Mouse (Mus musculus) neural tube, embryonic 13.5 days (tissue): ENCODE results near the gene Ctdsp2. TPM values are rescaled to one million over a fixed set of nuclear protein-coding genes. Genes with fewer than 3 reads are reported as not detected.
A peak's percentile ranks its signal among the peaks of the same experiment; 100 is the strongest.

ENCODE experiments used
- ATAC-seq: fragments of 200-750 bp; cut with Nextera tagmentation; 2 replicates; pipeline ENCODE4 v1.8.0; 2017; ENCODE audit warnings: low read depth, mild to moderate bottlenecking, moderate TSS enrichment, moderate library complexity
- H3K27ac ChIP-seq: fragments of 300-500 bp; sonication (generic); replicated peaks from 2 replicates; pipeline ENCODE4 v1.5.1; 2015; ENCODE audit warnings: moderate library complexity, mild to moderate bottlenecking, inconsistent platforms
- H3K27me3 ChIP-seq: fragments of 300-500 bp; sonication (generic); 2 replicates; pipeline ENCODE4 v1.6.1; 2015; ENCODE audit warnings: mild to moderate bottlenecking, inconsistent platforms
- H3K36me3 ChIP-seq: fragments of 300-500 bp; sonication (generic); 2 replicates; pipeline ENCODE4 v1.6.1; 2015; ENCODE audit warnings: mild to moderate bottlenecking, inconsistent platforms
- H3K4me1 ChIP-seq: fragments of 300-500 bp; sonication (generic); replicated peaks from 2 replicates; pipeline ENCODE4 v1.6.1; 2015; ENCODE audit warnings: inconsistent platforms
- H3K4me2 ChIP-seq: fragments of 300-500 bp; sonication (generic); 2 replicates; pipeline ENCODE4 v1.6.1; 2015; ENCODE audit warnings: inconsistent platforms, mild to moderate bottlenecking, moderate library complexity
- H3K4me3 ChIP-seq: fragments of 300-500 bp; sonication (generic); 2 replicates; pipeline ENCODE4 v1.5.1; 2015; ENCODE audit warnings: mild to moderate bottlenecking, inconsistent platforms
- H3K9ac ChIP-seq: fragments of 300-500 bp; sonication (generic); 2 replicates; pipeline ENCODE4 v1.6.1; 2015; ENCODE audit warnings: moderate library complexity, mild to moderate bottlenecking, inconsistent platforms
- H3K9me3 ChIP-seq: fragments of 300-500 bp; sonication (generic); 2 replicates; pipeline ENCODE4 v1.6.1; 2016; ENCODE audit warnings: inconsistent platforms
- WGBS: fragments of 180-500 bp; shearing (Covaris S2); methylation state at CpG from one replicate; pipeline ENCODE4 v1.1.7; 2015; 5-methylcytosine and 5-hydroxymethylcytosine counted together
- polyA plus RNA-seq: library from polyadenylated mRNA; unstranded; fragments of >200 nt; fragmentation: Nextera tagmentation; extraction: Ambion mirVana; gene quantifications from 2 replicates; pipeline ENCODE4 v1.2.1, GENCODE M21; 2015

Gene Ctdsp2
- polyA plus RNA-seq, 1 experiment from 2014 or later = 21.9 TPM

- H3K4me2 ChIP-seq = peak overlapping the region; percentile 33
- H3K36me3 ChIP-seq = no peaks in the 10 kb centered on the region
- WGBS = 9% methylated on average over 12 of the region's 12 CpGs
- H3K9me3 ChIP-seq = no peaks in the 10 kb centered on the region
- H3K4me3 ChIP-seq = no peak overlapping the region
- 0 out of 2 replicates have a peak overlapping the region, but pooled peaks have one; percentile 17 for H3K9ac ChIP-seq
- no peak overlapping the region for H3K27ac ChIP-seq
- peaks cover 39% of the 10 kb centered on the region for H3K27me3 ChIP-seq
- H3K4me1 ChIP-seq = peaks cover 12% of the 10 kb centered on the region
- ATAC-seq = 0 out of 2 replicates have a peak, but pooled peaks have one; percentile 11
Measured at GRCm38 (mm10) chr10:126971363-126972050, 7.0 kb upstream of the Ctdsp2 start.

- Histone ChIP-seq H3K27ac (no peak overlapping the region), H3K4me3 (no peak overlapping the region), H3K27me3 (peaks cover 43% of the 10 kb centered on the region), H3K4me2 (peak overlapping the region; percentile 33), H3K9me3 (no peaks in the 10 kb centered on the region), H3K9ac (0 out of 2 replicates have a peak overlapping the region, but pooled peaks have one; percentile 17), H3K4me1 (peaks cover 16% of the 10 kb centered on the region), H3K36me3 (no peaks in the 10 kb centered on the region)
- ATAC-seq = peak; percentile 65
- 14% methylated on average over 13 of the region's 13 CpGs for WGBS
Measured at GRCm38 (mm10) chr10:126972051-126972725, 6.3 kb upstream of the Ctdsp2 start.

- Histone ChIP-seq H3K27ac (no peak overlapping the region), H3K9ac (no peak overlapping the region), H3K4me2 (no peak overlapping the region), H3K9me3 (no peaks in the 10 kb centered on the region), H3K4me1 (peaks cover 21% of the 10 kb centered on the region), H3K4me3 (no peak overlapping the region), H3K36me3 (no peaks in the 10 kb centered on the region), H3K27me3 (peaks cover 43% of the 10 kb centered on the region)
- 24% methylated on average over 7 of the region's 7 CpGs for WGBS
- ATAC-seq = no peak
Measured at GRCm38 (mm10) chr10:126972988-126973387, 5.5 kb upstream of the Ctdsp2 start.

- no peak overlapping the region for H3K27ac ChIP-seq
- H3K4me2 ChIP-seq = no peak overlapping the region
- H3K9me3 ChIP-seq = no peaks in the 10 kb centered on the region
- H3K9ac ChIP-seq = no peak overlapping the region
- H3K36me3 ChIP-seq = no peaks in the 10 kb centered on the region
- H3K27me3 ChIP-seq = peaks cover 39% of the 10 kb centered on the region
- no peak overlapping the region for H3K4me3 ChIP-seq
- no peak for ATAC-seq
- peaks cover 30% of the 10 kb centered on the region for H3K4me1 ChIP-seq
- 93% methylated on average over 6 of the region's 6 CpGs for WGBS
Measured at GRCm38 (mm10) chr10:126975706-126976105, 2.8 kb upstream of the Ctdsp2 start.

GRCm38 (mm10) chr10:126977076-126977475 is 1.4 kb upstream of the Ctdsp2 start:
- no peak overlapping the region for H3K4me2 ChIP-seq
- H3K36me3 ChIP-seq = no peaks in the 10 kb centered on the region
- 34% methylated on average over 4 of the region's 4 CpGs for WGBS
- no peaks in the 10 kb centered on the region for H3K9me3 ChIP-seq
- H3K9ac ChIP-seq = no peak overlapping the region
- peaks cover 39% of the 10 kb centered on the region for H3K4me1 ChIP-seq
- no peak overlapping the region for H3K4me3 ChIP-seq
- no peak overlapping the region for H3K27ac ChIP-seq
- ATAC-seq = no peak
- peaks cover 28% of the 10 kb centered on the region for H3K27me3 ChIP-seq

- Histone ChIP-seq H3K4me1 (peaks cover 53% of the 10 kb centered on the region), H3K27me3 (peaks cover 13% of the 10 kb centered on the region), H3K4me3 (peak overlapping the region; percentile 95), H3K36me3 (no peaks in the 10 kb centered on the region), H3K9ac (peak overlapping the region; percentile 98), H3K4me2 (peak overlapping the region; percentile 69), H3K9me3 (no peaks in the 10 kb centered on the region), H3K27ac (peak overlapping the region; percentile 100)
- 0% methylated on average over 45 of the region's 62 CpGs for WGBS
- peak; percentile 17 for ATAC-seq
Measured at GRCm38 (mm10) chr10:126979121-126979635, 661 bp downstream of the Ctdsp2 start.

GRCm38 (mm10) chr10:126979636-126980151 is 1.2 kb downstream of the Ctdsp2 start:
- ATAC-seq = no peak; the same call in 1 of the 2 replicates
- no peaks in the 10 kb centered on the region for H3K9me3 ChIP-seq
- peak overlapping the region; percentile 69 for H3K4me2 ChIP-seq
- under 1% methylated on average over 49 of the region's 57 CpGs for WGBS
- H3K27ac ChIP-seq = peak overlapping the region; percentile 100
- peaks cover 13% of the 10 kb centered on the region for H3K27me3 ChIP-seq
- H3K4me1 ChIP-seq = peaks cover 58% of the 10 kb centered on the region
- H3K4me3 ChIP-seq = peak overlapping the region; percentile 95
- H3K36me3 ChIP-seq = no peaks in the 10 kb centered on the region
- H3K9ac ChIP-seq = peak overlapping the region; percentile 98

- Histone ChIP-seq H3K4me2 (peak overlapping the region; percentile 69), H3K9me3 (no peaks in the 10 kb centered on the region), H3K9ac (peak overlapping the region; percentile 98), H3K4me3 (peak overlapping the region; percentile 95), H3K4me1 (peaks cover 64% of the 10 kb centered on the region), H3K36me3 (no peaks in the 10 kb centered on the region), H3K27ac (peak overlapping the region; percentile 100), H3K27me3 (peaks cover 13% of the 10 kb centered on the region)
- peak; percentile 6 for ATAC-seq
- 4% methylated on average over 16 of the region's 16 CpGs for WGBS
Measured at GRCm38 (mm10) chr10:126980221-126980932, 1.9 kb downstream of the Ctdsp2 start.

GRCm38 (mm10) chr10:126980933-126981530 is 2.5 kb downstream of the Ctdsp2 start:
- Histone ChIP-seq H3K27ac (peak overlapping the region; percentile 100), H3K4me1 (peaks cover 70% of the 10 kb centered on the region), H3K9me3 (no peaks in the 10 kb centered on the region), H3K4me3 (peak overlapping the region; percentile 95), H3K36me3 (no peaks in the 10 kb centered on the region), H3K27me3 (peaks cover 8% of the 10 kb centered on the region), H3K9ac (peak overlapping the region; percentile 98), H3K4me2 (peak overlapping the region; percentile 69)
- WGBS = 12% methylated on average over 11 of the region's 11 CpGs
- no peak for ATAC-seq

GRCm38 (mm10) chr10:126981746-126982145 is 3.2 kb downstream of the Ctdsp2 start:
- no peak for ATAC-seq
- Histone ChIP-seq H3K27ac (no peak overlapping the region), H3K9ac (peak overlapping the region; percentile 98), H3K9me3 (no peaks in the 10 kb centered on the region), H3K36me3 (no peaks in the 10 kb centered on the region), H3K4me1 (peaks cover 78% of the 10 kb centered on the region), H3K4me2 (peak overlapping the region; percentile 69), H3K4me3 (peak overlapping the region; percentile 95), H3K27me3 (peaks cover 1% of the 10 kb centered on the region)
- WGBS = 72% methylated on average over 3 of the region's 3 CpGs

GRCm38 (mm10) chr10:126983193-126983725 is 4.7 kb downstream of the Ctdsp2 start:
- peak overlapping the region; percentile 52; the same call in 1 of the 2 replicates for H3K9ac ChIP-seq
- H3K4me1 ChIP-seq = peaks cover 82% of the 10 kb centered on the region
- peak overlapping the region; percentile 69 for H3K4me2 ChIP-seq
- peak overlapping the region; percentile 95 for H3K4me3 ChIP-seq
- H3K36me3 ChIP-seq = no peaks in the 10 kb centered on the region
- 63% methylated on average over 14 of the region's 14 CpGs for WGBS
- no peak for ATAC-seq
- H3K27me3 ChIP-seq = no peaks in the 10 kb centered on the region
- no peaks in the 10 kb centered on the region for H3K9me3 ChIP-seq
- no peak overlapping the region for H3K27ac ChIP-seq
